Mouse (Mus musculus) forebrain, embryonic 13.5 days (tissue): ENCODE measurements at regions not wholly inside any gene's neighbourhood (a gene's known extent, or its start where the extent isn't known, plus 50 kb on each side); places are given as distances from the start of the nearest gene placed in this dataset.
"Not testable (repeated sequence)": the region's sequence is repeated elsewhere in the genome, so short reads cannot be mapped to it uniquely, and the experiment has no call there.

Experiments
- ATAC-seq: fragments of 200-750 bp; cut with Nextera tagmentation; 2 replicates; pipeline ENCODE4 v1.8.0; 2017
- H3K27ac ChIP-seq: fragments of 300-500 bp; sonication (generic); 2 replicates; pipeline ENCODE4 v1.5.1; 2015; ENCODE audit warnings: inconsistent platforms, mild to moderate bottlenecking, moderate library complexity
- H3K27me3 ChIP-seq: fragments of 300-500 bp; sonication (generic); 2 replicates; pipeline ENCODE4 v1.6.1; 2015; ENCODE audit warnings: mild to moderate bottlenecking, inconsistent platforms
- H3K36me3 ChIP-seq: fragments of 300-500 bp; sonication (generic); 2 replicates; pipeline ENCODE4 v1.6.1; 2015; ENCODE audit warnings: mild to moderate bottlenecking, inconsistent platforms; ENCODE audit not compliant: poor library complexity, severe bottlenecking
- H3K4me1 ChIP-seq: fragments of 300-500 bp; sonication (generic); 2 replicates; pipeline ENCODE4 v1.6.1; 2015; ENCODE audit warnings: inconsistent platforms
- H3K4me2 ChIP-seq: fragments of 300-500 bp; sonication (generic); 2 replicates; pipeline ENCODE4 v1.6.1; 2015; ENCODE audit warnings: inconsistent platforms, mild to moderate bottlenecking, moderate library complexity
- H3K4me3 ChIP-seq: fragments of 300-500 bp; sonication (generic); 2 replicates; pipeline ENCODE4 v1.5.1; 2015; ENCODE audit warnings: mild to moderate bottlenecking, inconsistent platforms
- H3K9ac ChIP-seq: fragments of 300-500 bp; sonication (generic); 2 replicates; pipeline ENCODE4 v1.6.1; 2015; ENCODE audit warnings: mild to moderate bottlenecking, inconsistent platforms
- H3K9me3 ChIP-seq: fragments of 300-500 bp; sonication (generic); replicated peaks from 2 replicates; pipeline ENCODE4 v1.6.1; 2016; ENCODE audit warnings: inconsistent platforms
- WGBS: fragments of 180-500 bp; shearing (Covaris S2); methylation state at CpG from one replicate; pipeline ENCODE4 v1.1.7; 2015; 5-methylcytosine and 5-hydroxymethylcytosine counted together

- no peak for ATAC-seq
- Histone ChIP-seq H3K9ac (no peak overlapping the region), H3K9me3 (no peaks in the 10 kb centered on the region), H3K4me1 (no peaks in the 10 kb centered on the region), H3K4me3 (no peak overlapping the region), H3K27me3 (no peaks in the 10 kb centered on the region), H3K4me2 (no peak overlapping the region), H3K27ac (no peak overlapping the region), H3K36me3 (no peaks in the 10 kb centered on the region)
- WGBS, result 90% methylated on average over 5 of the region's 5 CpGs
These were observed 125.3 kb downstream of the Gipc2 start for GRCm38 (mm10) chr3:152040751-152041150.

GRCm38 (mm10) chr3:152036819-152037218 is 129.2 kb downstream of the Gipc2 start:
- ATAC-seq, H3K27me3 ChIP-seq: not testable (repeated sequence)

GRCm38 (mm10) chr3:152035416-152035815 is 130.6 kb downstream of the Gipc2 start:
- ATAC-seq, result no peak
- H3K27me3 ChIP-seq, result no peaks in the 10 kb centered on the region
- no peaks in the 10 kb centered on the region for H3K4me1 ChIP-seq
- no peak overlapping the region for H3K4me2 ChIP-seq
- no peaks in the 10 kb centered on the region for H3K9me3 ChIP-seq
- WGBS, result 72% methylated on average over 5 of the region's 5 CpGs
- no peak overlapping the region for H3K27ac ChIP-seq
- H3K9ac ChIP-seq, result no peak overlapping the region
- H3K36me3 ChIP-seq, result no peaks in the 10 kb centered on the region
- no peak overlapping the region for H3K4me3 ChIP-seq

More at GRCm38 (mm10) chr3:152036819-152037218, 129.2 kb downstream of the Gipc2 start:
- H3K4me1 ChIP-seq, H3K27ac ChIP-seq, H3K4me2 ChIP-seq, H3K9me3 ChIP-seq, H3K9ac ChIP-seq, H3K4me3 ChIP-seq, H3K36me3 ChIP-seq: not testable (repeated sequence)
- WGBS, result 93% methylated on average over 5 of the region's 5 CpGs

DNA sequence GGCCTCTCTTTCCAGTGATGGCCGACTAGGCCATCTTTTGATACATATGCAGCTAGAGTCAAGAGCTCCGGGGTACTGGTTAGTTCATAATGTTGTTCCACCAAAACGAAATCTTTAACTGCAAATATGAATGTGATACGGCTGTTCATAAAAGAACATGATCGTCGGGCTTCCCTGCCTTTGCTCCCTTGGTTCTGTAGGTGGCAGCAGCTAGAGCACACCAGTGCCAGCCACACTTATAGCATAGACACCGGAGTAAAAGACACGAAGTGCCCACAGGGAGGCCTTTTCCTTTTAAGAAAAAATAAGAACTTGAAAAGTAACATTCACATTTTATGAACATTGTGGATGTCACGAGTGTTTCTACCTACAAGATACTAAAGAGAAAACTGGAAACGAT is 131.3 kb downstream of the Gipc2 start:
- Histone ChIP-seq H3K9ac (no peak overlapping the region), H3K4me2 (no peak overlapping the region), H3K36me3 (no peaks in the 10 kb centered on the region), H3K27ac (no peak overlapping the region), H3K4me3 (no peak overlapping the region), H3K27me3 (no peaks in the 10 kb centered on the region), H3K4me1 (no peaks in the 10 kb centered on the region), H3K9me3 (no peaks in the 10 kb centered on the region)
- WGBS, result 88% methylated on average over 10 of the region's 10 CpGs
- ATAC-seq, result no peak

DNA sequence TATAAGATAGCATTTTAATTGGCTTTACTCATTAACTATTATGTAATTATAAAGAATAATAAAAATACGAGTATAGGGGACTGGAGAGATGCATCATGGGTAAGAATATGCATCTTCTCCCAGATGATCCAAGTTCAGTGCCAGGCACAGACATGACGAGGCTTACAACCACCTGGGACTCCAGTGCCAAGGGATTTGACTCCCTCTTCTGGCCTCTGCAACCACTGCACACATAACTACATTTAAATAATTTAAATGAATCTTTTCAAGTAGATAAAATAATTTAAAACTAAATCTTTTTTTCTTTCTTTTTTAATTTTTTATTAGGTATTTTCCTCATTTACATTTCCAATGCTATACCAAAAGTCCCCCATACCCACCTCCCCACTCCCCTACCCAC is 131.8 kb downstream of the Gipc2 start:
- ATAC-seq, result no peak
- no peak overlapping the region for H3K4me2 ChIP-seq
- no peak overlapping the region for H3K4me3 ChIP-seq
- no peaks in the 10 kb centered on the region for H3K36me3 ChIP-seq
- 71% methylated on average over 2 of the region's 2 CpGs for WGBS
- H3K9me3 ChIP-seq, result no peaks in the 10 kb centered on the region
- no peak overlapping the region for H3K9ac ChIP-seq
- no peaks in the 10 kb centered on the region for H3K27me3 ChIP-seq
- no peaks in the 10 kb centered on the region for H3K4me1 ChIP-seq
- H3K27ac ChIP-seq, result no peak overlapping the region

DNA sequence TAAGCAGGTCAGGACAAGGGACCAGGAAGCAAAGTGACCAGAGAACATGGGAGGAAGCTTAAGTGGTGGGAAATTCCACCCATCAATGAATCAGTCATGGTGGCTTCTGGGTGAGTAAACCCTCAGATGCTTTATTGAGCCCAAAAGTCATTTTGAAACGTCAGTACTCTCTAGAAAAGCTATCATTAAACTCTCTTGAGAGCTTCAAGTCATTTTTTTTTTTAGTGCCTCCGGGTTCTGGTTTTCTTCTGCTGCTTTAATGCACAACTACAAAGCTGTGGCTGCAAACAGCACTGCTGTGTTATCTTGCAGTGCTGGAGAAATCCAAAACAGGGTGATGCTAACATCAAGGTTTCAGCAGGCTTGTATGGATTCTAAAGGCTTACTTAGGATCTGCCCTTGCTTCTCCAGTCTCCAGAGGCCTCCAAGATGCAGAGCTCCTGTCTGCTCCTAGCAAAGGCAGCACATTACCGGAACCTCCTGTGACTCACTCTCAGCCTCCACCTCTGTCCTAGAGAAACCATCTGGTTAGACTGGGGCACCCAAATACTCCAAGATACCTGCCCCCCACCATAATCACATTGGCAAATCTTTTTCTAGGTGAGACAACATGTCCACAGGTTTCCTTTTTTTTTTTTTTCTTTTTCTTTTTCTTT is 133.2 kb downstream of the Gipc2 start:
- Histone ChIP-seq H3K36me3 (no peaks in the 10 kb centered on the region), H3K4me2 (no peak overlapping the region), H3K9me3 (no peaks in the 10 kb centered on the region), H3K27me3 (no peaks in the 10 kb centered on the region), H3K9ac (no peak overlapping the region), H3K4me3 (no peak overlapping the region), H3K4me1 (no peaks in the 10 kb centered on the region), H3K27ac (no peak overlapping the region)
- no peak for ATAC-seq
- WGBS, result 80% methylated on average over 3 of the region's 3 CpGs

DNA sequence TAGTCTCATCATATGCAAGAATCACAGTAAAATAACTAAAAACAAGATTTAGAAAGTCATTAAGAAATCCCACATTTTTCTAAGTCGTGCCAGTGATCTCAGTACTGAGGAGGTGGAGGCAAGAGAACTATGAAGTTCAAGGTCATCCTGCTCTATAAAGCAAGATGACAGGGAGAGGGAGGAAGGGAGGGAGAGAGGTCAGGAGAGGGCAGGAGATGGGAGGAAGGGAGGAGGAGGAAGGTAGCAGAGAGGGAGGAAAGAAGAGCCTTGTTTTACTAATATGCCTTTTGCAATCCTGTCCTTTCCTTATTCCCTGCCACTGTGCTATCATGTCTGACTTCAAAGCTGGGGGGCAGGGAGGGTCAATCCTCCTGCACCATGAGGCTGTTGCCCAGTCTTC is 137.3 kb downstream of the Gipc2 start:
- Histone ChIP-seq H3K9ac (no peak overlapping the region), H3K4me3 (no peak overlapping the region), H3K9me3 (no peaks in the 10 kb centered on the region), H3K4me1 (no peaks in the 10 kb centered on the region), H3K27me3 (no peaks in the 10 kb centered on the region), H3K27ac (no peak overlapping the region), H3K36me3 (no peaks in the 10 kb centered on the region), H3K4me2 (no peak overlapping the region)
- no peak for ATAC-seq
- 89% methylated on average over 1 of the region's 1 CpGs for WGBS

- 83% methylated on average over 4 of the region's 4 CpGs for WGBS
- no peaks in the 10 kb centered on the region for H3K36me3 ChIP-seq
- no peak for ATAC-seq
These were observed 140.0 kb downstream of the Gipc2 start for GRCm38 (mm10) chr3:152026034-152026433.

GRCm38 (mm10) chr3:152025122-152025521 is 140.9 kb downstream of the Gipc2 start:
- Histone ChIP-seq H3K4me2 (no peak overlapping the region), H3K4me1 (no peaks in the 10 kb centered on the region), H3K36me3 (no peaks in the 10 kb centered on the region), H3K9me3 (no peaks in the 10 kb centered on the region), H3K4me3 (no peak overlapping the region), H3K9ac (no peak overlapping the region), H3K27ac (no peak overlapping the region), H3K27me3 (no peaks in the 10 kb centered on the region)
- WGBS, result 84% methylated on average over 8 of the region's 8 CpGs
- no peak for ATAC-seq

More at GRCm38 (mm10) chr3:152026034-152026433, 140.0 kb downstream of the Gipc2 start:
- H3K4me2 ChIP-seq, result no peak overlapping the region
- H3K9me3 ChIP-seq, result no peaks in the 10 kb centered on the region
- H3K4me1 ChIP-seq, result no peaks in the 10 kb centered on the region
- no peak overlapping the region for H3K4me3 ChIP-seq
- no peaks in the 10 kb centered on the region for H3K27me3 ChIP-seq
- H3K9ac ChIP-seq, result no peak overlapping the region
- no peak overlapping the region for H3K27ac ChIP-seq

- Histone ChIP-seq H3K9me3 (no peaks in the 10 kb centered on the region), H3K27me3 (no peaks in the 10 kb centered on the region), H3K36me3 (no peaks in the 10 kb centered on the region), H3K9ac (no peak overlapping the region), H3K4me1 (no peaks in the 10 kb centered on the region), H3K4me3 (no peak overlapping the region), H3K4me2 (no peak overlapping the region), H3K27ac (no peak overlapping the region)
- no peak for ATAC-seq
- 86% methylated on average over 4 of the region's 4 CpGs for WGBS
These were observed 159.3 kb downstream of the Gipc2 start for GRCm38 (mm10) chr3:152006747-152007146.

DNA sequence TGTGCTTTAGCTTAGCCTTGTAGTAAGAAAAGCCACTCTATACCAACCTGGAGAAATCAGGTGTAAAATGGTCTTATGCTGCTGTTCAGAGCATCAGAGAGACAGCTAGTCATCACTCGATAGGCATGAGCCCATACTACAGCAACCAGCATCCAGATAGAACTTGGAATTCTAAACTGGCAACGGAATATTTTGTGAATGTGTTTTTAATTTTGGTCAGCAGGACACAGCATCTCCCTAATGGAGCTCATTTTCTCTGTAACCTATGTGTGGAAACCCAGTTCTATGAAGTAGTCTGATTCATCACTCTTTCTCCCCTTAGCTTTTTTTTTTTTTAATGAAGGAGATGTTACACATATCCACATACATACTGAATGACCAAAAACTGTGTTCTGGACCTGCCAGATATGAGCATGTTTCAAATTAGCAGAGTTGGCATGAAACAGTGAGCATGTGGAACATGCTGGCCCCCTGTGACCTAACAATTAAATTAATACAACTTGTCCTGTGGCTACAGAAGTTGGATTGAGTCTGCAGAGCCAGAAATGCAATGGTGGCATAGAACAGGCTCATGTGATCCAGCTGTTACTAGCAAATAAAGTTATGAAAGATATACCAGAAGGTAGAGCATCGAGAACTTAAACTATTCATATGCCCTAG is 160.5 kb downstream of the Gipc2 start:
- H3K4me3 ChIP-seq, result no peak overlapping the region
- H3K27ac ChIP-seq, result no peak overlapping the region
- no peaks in the 10 kb centered on the region for H3K9me3 ChIP-seq

DNA sequence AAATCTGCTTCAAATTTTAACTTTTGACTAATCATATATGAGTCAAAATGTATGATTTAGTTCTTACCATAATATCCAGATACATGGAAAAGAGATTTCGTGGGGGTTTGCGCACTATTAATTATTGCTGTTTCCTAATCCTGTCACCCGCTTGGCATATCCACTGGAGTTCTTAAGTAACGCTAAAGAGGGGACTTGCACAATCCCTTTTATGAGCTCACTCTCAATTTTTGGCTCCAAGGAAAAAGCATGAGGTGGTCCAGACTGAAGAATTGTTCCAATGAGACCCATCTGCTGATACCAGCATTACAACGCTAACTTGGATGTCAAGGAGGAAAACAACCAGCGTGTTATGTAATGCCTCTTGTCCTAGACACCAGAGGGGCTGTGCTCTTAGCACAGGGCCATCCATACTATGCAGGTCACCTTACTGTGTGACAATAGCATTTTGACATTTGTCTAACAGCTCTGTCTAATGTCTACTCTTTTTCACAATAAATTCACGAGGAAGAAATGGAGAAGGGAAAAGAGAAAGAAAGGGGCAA is 161.5 kb downstream of the Gipc2 start:
- Histone ChIP-seq H3K9ac (no peak overlapping the region), H3K27me3 (no peaks in the 10 kb centered on the region), H3K4me1 (no peaks in the 10 kb centered on the region), H3K4me2 (no peak overlapping the region), H3K36me3 (no peaks in the 10 kb centered on the region), H3K9me3 (no peaks in the 10 kb centered on the region), H3K4me3 (no peak overlapping the region), H3K27ac (no peak overlapping the region)
- 92% methylated on average over 7 of the region's 7 CpGs for WGBS
- ATAC-seq, result no peak

More for the DNA sequence above, 160.5 kb downstream of the Gipc2 start:
- no peak for ATAC-seq
- Histone ChIP-seq H3K27me3 (no peaks in the 10 kb centered on the region), H3K36me3 (no peaks in the 10 kb centered on the region), H3K4me1 (no peaks in the 10 kb centered on the region), H3K4me2 (no peak overlapping the region), H3K9ac (no peak overlapping the region)
- 84% methylated on average over 3 of the region's 3 CpGs for WGBS
